Mouse (Mus musculus): ENCODE results near the gene Usp8.

- TF ChIP-seq EP300 (optimal IDR thresholded peaks at IDR 0.05) (no peak), CTCF (IDR thresholded peaks at IDR 0.05; ENCODE audit: low read depth) (no peak)
Measured at GRCm38 (mm10) chr2:126776416-126776815, 69.3 kb downstream of the Usp8 start.

Measured in stomach, postnatal 0 days (tissue).